Mouse (Mus musculus) layer of hippocampus, postnatal 14 days (tissue): Measurements from ENCODE around the gene Mthfsd. TPM values are rescaled to one million over a fixed set of nuclear protein-coding genes. Genes with fewer than 3 reads are reported as not detected.

Source experiments
- DNase-seq, 2 experiments: peaks; one replicate each; pipeline ENCODE4 v3.0.0; 2021 to 2022; ENCODE audit warnings: low spot score in 2 of 2, mixed read lengths in 1 of 2
- total RNA-seq, 2 experiments: library from RNA; stranded (reverse); gene quantifications; 2 replicates each; pipeline ENCODE4 v1.2.3; 2021

Mthfsd gene
- total RNA-seq, 2 experiments from 2014 or later = 35.6 to 35.9 TPM

GRCm38 (mm10) chr8:121089631-121090380, 18.4 kb downstream of the Mthfsd start:
- DNase-seq = no peak

GRCm38 (mm10) chr8:121088871-121089630, 19.1 kb downstream of the Mthfsd start:
- no peak for DNase-seq

GRCm38 (mm10) chr8:121088281-121088680, 19.9 kb downstream of the Mthfsd start:
- no peak for DNase-seq

GRCm38 (mm10) chr8:121086004-121086900, 21.9 kb downstream of the Mthfsd start:
- no peak for DNase-seq

GRCm38 (mm10) chr8:121085561-121085960, 22.6 kb downstream of the Mthfsd start:
- no peak for DNase-seq

GRCm38 (mm10) chr8:121085011-121085410, 23.2 kb downstream of the Mthfsd start:
- DNase-seq = no peak

GRCm38 (mm10) chr8:121084210-121084951, 23.8 kb downstream of the Mthfsd start, which contains the start of gene Foxf1:
Gene Foxf1 (plus strand): TSS chr8:121084386.
- no peak for DNase-seq

GRCm38 (mm10) chr8:121083936-121084209, 24.3 kb downstream of the Mthfsd start:
- no peak for DNase-seq

- DNase-seq = no peak
Measured at GRCm38 (mm10) chr8:121083093-121083935, 24.9 kb downstream of the Mthfsd start.

- DNase-seq = no peak
Measured at GRCm38 (mm10) chr8:121082218-121083092, 25.7 kb downstream of the Mthfsd start.

- DNase-seq = no peak
Measured at GRCm38 (mm10) chr8:121081398-121081797, 26.8 kb downstream of the Mthfsd start.

GRCm38 (mm10) chr8:121080361-121081090, 27.7 kb downstream of the Mthfsd start:
- no peak for DNase-seq

- no peak for DNase-seq
Measured at GRCm38 (mm10) chr8:121079944-121080343, 28.2 kb downstream of the Mthfsd start.

GRCm38 (mm10) chr8:121079201-121079600, 29.0 kb downstream of the Mthfsd start:
- DNase-seq = no peak

- DNase-seq = no peak
Measured at GRCm38 (mm10) chr8:121078721-121079120, 29.5 kb downstream of the Mthfsd start.

GRCm38 (mm10) chr8:121076555-121076954, 31.6 kb downstream of the Mthfsd start:
- DNase-seq = no peak

GRCm38 (mm10) chr8:121075936-121076335, 32.3 kb downstream of the Mthfsd start:
- no peak for DNase-seq

- DNase-seq = no peak
Measured at GRCm38 (mm10) chr8:121074848-121075145, 33.4 kb downstream of the Mthfsd start.
